Mouse (Mus musculus): ENCODE measurements around the gene Efcc1.

Gene Efcc1

DNA sequence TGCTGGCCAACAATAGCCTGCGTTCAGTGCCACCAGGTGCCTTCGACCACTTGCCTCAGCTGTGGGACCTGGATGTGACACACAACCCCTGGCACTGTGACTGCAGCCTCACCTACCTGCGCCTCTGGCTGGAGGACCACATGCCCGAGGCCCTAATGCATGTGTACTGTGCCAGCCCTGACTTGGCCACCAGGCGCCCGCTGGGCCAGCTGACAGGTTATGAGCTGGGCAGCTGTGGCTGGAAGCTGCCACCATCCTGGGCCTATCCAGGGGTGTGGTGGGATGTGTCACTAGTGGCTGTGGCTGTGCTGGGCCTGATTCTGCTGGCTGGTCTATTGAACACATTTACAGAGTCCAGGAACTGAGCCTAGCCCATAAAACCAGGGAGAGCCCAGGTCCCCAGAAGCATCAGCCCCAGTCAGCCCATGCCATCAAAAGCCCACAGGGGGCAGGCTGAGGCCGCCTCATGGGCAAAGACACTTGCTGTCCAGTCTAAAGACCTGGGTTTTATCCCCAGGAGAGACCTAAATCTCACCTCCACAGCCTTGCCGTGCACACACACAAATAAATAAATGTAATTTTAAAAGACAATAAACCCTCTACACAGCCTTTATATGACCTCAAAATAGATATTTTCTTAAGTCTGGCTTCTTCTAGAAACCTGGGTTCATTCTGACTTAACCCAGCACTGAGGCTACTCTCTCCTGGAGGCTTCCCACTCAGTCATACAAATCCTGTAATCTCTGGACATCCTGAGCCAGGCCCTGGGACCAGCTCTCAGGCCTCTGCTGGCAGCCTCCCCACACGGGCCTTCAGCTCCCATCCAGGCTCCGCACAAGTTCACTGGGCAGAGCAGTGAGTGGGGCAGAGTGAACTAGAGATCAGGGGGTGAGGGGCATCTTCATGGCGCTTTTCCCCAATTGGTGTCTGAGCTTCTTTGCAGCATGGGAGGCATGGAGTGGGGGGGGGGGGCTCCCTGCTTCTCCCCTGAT, 48.8 kb downstream of the Efcc1 start:
- peak in 1 of 2 experiments; percentile 43 for DNase-seq

- DNase-seq = no peak
These were observed 50.1 kb downstream of the Efcc1 start for GRCm38 (mm10) chr6:87780546-87781301.

- DNase-seq = no peak
These were observed 53.4 kb downstream of the Efcc1 start for GRCm38 (mm10) chr6:87784033-87784432.

DNA sequence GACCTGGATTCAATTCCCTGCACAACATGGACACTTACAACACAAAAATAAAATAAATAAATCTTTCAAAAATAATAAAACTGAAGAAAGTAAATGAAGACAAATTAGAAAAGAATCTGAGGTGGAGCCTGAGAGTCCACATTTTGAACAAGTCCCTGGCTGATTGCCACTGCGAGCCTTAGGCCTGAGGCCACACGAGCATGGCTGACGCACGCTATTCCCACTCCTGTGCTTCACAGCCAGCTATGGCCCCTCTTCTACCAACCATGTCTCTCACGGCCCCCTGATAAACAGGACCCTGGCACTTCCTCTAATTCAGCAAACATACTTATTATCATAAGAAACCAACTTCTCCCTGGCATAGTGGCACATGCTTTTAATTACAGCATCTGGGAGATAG, 56.0 kb downstream of the Efcc1 start:
- no peak for DNase-seq

- no peak for DNase-seq
These were observed 56.6 kb downstream of the Efcc1 start for GRCm38 (mm10) chr6:87787108-87787890.

GRCm38 (mm10) chr6:87788266-87788895, 57.7 kb downstream of the Efcc1 start:
- no peak for DNase-seq

DNA sequence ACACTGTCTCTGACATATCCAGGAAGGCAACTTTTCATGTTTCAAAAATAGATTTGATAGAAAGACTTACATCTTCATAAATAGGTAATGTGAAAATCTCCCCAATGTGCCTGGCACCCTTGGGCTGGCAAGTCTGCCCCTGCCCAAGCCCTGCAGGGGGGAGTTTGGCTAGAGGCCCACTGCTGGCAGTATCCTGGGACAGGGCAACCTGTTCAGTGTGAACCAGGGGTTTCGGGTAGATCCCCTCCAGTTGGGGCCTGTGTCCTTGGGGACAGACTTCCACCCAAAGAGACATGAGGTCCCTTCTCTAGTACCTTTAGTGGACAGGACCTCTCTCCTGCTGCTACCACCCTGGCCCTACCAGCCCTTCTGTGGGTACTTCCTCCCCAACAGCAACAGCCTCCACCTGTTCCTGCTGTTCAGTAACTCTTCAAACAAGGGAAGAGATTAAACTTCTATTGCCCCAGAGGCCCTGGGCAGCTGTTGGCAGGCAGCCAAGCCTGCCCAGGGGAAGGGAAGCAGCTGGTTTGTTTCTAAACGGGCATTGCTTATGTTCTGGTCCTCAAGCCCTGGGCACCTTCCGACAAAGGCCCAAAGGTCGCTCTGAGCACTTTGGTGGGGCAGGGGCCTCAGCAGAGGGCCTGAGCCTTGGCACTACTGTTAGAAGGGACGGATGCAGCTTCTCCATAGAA, 58.4 kb downstream of the Efcc1 start:
- DNase-seq = no peak

DNA sequence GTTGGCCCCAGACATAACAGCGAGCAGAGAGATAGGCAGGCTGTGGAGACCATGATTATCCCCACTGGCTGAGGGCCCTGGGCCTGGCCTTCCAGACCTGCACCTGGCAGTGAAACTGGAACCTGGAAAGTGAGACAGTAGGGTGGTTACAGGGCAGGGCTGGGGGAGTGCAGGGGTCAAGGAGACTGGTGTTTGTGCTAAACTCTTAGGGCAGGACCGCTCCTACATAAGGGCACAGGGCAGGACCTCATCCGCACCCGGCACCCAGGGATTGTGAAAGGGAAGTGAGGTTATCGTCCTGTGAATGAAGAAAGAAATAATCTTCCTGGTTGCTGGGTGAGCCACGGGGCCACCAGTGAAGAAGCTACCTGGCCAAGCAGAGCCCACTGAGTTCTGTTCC, 59.1 kb downstream of the Efcc1 start:
- no peak for DNase-seq

GRCm38 (mm10) chr6:87790779-87791480, 60.3 kb downstream of the Efcc1 start:
- DNase-seq = no peak

GRCm38 (mm10) chr6:87791826-87792225, 61.2 kb downstream of the Efcc1 start:
- no peak for DNase-seq

DNA sequence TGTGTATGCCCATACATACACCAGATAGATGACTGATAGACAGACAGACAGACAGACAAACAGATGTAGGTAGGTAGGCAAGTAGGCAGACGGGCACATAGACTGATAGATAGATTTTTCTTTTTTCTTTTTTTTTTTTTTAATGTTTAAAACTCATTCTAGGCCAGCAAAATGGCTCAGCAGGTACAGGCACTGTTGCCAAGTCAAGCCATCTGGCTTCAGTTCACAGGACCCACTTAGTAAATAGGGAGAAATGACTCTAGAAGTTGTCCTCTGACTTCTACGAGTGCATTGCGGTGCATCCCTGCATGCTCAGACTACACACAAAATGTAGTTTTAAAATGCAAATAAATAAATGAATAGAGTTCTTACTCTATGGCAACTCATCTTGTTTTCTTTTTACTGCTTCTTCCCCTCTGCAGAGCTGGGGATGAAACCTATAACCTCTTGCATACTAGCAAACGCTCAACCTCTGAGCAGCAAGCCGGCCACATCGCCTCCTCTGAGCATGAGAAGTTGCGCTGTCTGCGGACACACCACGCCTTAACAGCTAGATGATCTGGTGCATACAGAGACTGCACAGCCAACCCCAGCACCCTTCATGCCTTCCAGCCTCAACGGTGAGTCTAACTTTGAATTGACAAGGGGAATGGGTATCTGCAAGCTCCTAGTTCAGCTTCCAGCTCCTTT, 63.3 kb downstream of the Efcc1 start:
- DNase-seq = peak; percentile 82 to 86

GRCm38 (mm10) chr6:87795385-87796150, 64.9 kb downstream of the Efcc1 start:
- DNase-seq = peak; percentile 58 to 59

GRCm38 (mm10) chr6:87796251-87796880, 65.7 kb downstream of the Efcc1 start:
- no peak for DNase-seq

DNA sequence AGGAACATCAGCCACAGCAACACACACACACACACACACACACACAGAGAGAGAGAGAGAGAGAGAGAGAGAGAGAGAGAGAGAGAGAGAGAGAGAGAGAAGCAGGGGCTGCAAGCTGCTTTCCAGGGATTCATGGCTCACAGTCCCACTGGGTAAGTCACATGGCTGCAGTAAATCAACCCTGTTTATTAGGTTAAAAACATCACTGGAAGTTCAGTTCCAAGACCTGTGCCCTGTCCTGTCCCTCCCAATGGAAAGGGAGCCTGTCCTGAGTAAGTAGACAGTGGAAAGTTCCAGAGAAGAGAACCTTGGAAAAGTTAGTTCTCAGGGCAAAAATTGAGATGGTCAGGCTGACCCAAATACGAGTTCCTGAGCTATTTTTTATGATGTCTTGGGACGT, 66.7 kb downstream of the Efcc1 start:
- DNase-seq = no peak

- no peak for DNase-seq
These were observed 68.9 kb downstream of the Efcc1 start for GRCm38 (mm10) chr6:87799576-87799975.

DNA sequence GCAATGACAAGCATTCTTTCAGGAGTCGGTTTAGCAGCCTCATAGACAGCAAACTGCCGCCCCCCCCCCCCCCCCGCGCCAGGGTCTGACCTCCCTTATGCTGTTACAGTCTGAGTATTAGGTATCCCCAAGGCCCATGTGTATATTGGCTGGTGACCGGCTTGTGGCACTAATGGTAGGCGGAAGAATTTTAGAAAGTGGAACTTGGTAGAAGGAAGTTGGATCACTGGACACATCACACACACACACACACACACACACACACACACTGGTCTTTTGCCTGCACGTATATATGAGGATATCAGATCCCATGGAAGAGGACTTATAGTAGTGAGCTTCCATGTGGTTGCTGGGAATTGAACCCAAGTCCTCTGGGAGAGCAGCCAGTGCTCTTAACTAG, 71.8 kb downstream of the Efcc1 start:
- DNase-seq = no peak

- DNase-seq = no peak
These were observed 73.4 kb downstream of the Efcc1 start for GRCm38 (mm10) chr6:87804036-87804435.

DNA sequence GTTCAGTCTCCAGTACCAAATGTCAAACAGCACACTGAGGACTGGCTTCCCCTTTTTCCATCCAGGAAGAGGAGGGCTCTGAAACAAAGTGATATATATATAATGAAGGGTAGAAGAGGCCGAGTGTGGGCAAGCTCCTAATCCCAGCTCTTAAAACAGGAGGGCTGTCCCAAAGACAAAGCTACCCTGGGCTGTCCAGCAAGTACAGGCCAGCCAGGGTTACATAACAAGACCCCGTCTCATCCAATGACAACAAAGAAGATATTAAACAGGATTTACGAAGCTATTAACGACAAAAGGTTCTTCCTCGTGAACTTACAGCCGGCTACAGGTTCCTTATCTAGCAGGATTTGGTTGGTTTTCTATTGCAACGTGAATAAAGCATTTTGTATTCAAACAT, 74.2 kb downstream of the Efcc1 start:
- no peak for DNase-seq

DNA sequence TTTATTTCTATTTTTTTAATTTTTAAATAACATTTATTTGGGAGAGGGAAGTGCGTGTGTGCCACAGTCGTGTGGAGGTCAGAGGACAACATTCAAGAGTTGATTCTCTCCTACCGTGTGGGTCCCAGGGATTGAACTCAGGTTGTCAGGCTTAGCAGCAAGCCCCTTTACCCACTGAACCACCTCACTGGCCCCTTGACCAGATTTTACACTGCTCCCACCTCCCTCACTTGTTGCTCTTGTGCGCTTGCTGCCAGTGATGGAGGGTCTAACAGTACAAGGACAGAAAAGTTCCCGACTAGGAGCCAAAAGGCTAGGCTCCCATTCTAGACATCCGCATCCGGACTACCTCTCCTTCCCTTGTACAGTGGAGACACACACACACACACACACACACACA, 74.8 kb downstream of the Efcc1 start:
- no peak for DNase-seq

All from cerebellum, postnatal 36 days (tissue).